Mouse (Mus musculus): ENCODE data around the gene Slc4a8.

- no peak for TF ChIP-seq EP300 (optimal IDR thresholded peaks at IDR 0.05)
- no peak for TF ChIP-seq CTCF (IDR thresholded peaks at IDR 0.05; ENCODE audit: low read depth)
These were observed 46.9 kb downstream of the Slc4a8 start for GRCm38 (mm10) chr15:100808484-100808883.
